Mouse (Mus musculus): ENCODE measurements around the gene St6galnac4.
A peak's percentile ranks its signal among the peaks of the same experiment; 100 is the strongest.

Gene St6galnac4

DNA sequence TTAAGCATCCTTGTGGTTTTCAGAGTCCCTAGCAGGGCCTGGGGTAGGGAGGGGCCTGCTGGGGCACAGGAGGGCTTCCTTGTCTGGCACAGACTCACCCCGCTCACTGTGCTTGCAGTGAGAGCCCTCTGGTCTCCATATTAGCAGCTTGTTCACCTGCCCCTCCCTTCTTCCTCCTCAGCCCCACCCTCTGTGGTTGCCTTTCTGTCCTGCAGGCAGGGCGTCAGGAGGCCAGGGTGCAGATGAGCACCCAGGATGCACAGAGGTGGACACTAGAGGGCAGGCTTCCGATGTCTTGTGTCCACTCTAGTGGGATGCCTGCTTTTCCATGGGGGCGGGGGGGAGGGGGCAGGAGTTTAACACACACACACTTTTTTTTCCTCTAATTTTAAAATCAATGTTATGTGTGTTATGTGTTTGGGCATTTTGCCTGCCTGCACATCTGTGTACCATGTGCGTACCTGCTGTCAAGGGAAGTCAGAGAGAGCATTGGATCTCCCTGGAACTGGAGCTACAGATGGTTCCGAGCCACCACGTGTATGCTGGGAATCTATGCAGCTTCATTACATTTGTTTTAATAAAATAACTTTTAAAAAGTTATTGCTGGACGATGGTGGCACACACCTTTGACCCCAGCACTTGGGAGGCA lies 14.6 kb downstream of the St6galnac4 start:
- DNase-seq (ENCODE audit: low read depth, low spot score): peak; percentile 68

DNA sequence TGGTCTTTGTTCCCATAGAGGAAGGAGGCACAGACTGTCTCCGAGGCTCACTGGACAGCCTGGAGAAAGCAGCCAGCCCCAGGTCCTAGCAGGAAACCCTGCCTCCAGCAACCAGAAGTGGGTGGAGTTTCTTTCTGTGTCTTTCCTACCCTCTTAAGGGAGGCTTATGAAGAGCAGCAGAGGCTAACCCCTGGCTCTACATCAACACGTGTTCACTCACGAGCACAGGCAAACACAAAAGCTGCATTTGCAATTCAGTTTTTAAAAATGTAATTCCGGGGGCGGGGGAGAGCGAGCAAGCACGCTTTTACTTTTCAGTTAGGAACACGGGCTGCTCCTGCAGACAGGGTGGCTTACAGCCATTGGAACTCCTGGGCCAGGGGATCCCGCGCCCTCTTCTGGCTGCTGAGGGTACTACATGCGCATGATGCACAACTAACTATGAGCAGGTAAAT lies 15.7 kb downstream of the St6galnac4 start:
- DNase-seq (ENCODE audit: low read depth, low spot score): peak; percentile 91

DNA sequence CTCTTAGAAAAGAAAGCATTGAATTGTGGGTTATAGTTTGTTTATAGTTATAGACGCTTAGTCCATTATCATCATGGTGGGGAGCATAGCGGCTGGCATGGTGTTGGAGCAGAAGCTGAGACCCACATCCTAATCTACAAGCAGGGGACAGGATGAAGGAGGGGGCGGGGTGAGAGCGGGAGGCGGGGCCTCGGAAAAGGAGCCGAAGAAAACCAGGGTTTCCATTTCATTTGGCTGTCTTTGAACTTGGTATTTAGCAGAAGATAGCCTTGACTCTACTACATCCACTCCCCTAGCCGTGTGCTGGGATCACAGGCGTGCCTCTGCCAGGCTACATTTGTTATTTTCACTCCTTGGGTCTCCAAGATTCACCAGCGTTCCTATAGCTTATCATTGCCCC lies 17.7 kb downstream of the St6galnac4 start:
- DNase-seq (ENCODE audit: low read depth, low spot score): no peak

DNA sequence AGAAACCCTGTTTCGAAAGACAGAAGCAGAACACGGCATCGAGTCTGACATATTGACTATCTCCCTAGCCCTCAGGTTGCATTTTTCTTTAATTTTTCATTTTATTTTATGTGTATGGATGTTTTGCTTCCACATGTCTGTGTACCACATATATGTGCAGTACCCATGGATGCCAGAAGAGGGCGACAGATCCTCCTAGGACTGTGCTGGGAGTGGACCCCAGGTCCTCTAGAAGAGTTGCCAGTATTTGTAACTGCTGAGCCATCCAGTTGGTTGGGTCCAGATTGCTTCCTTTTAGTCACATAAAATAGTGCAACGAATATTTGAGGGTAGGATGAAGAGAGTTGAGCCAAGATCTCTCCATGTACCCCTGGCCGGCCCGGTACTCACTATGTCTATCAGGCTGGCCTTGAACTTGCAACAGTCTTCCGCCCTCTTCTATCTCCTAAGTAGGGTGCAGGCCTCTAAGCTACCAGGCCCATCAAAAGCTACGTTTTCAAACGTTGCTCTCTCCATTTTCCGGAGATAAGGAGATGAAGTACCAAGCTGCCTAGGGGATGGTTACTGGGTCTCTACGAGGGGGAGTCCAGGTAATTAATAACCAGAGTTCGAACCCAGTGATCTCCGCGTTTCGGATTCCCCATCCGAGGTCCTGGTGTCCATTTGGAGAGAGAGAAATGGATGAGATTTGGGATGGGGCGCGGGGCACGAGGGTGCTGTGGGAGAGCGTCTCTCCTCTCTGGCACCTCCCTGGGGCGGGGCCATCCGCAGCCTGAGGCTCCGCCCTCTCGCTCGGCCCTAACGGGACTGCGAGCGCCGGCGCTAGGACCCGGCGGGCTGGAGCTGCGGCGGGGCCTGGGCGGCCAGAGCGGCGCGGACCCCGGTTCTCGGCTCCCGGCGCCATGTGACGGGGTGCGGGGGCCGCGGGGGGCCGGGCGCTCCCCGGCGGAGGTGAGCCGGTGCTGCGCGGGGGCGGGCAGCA lies 19.6 kb downstream of the St6galnac4 start:
- peak; percentile 82 for DNase-seq (ENCODE audit: low read depth, low spot score)

DNA sequence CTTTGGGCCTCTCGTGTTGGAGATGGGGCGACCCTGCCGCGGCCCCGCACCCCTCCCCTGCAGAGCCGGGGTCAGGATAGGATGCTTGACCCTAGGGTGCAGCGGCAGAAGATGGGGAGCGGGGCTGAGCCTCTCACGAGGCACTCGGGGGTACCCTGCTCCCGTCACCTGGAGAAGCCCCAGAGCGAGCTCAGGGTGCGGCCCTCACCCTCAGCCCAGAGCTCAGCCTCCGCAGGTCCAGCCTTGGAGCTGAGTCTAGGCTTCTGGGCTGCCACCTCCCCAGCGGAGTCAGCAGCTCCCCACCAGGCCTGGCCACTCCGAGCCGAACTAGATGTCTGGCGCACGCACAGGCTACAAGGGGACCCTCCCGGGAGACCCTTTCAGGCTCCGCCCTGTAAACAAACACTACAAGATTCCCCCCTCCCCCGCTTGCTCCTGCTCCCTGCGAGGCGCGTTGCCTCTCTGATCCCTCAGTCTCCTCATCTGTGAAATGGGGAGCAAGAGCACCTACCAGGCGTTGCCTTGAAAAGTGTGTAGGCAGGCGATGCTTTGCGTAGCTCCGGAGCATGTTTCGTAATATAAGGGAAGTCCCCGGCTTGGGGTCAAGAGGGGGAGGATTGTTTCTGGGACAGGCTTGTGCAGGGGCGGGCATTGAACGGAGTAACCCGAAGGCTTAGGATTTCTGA lies 20.5 kb downstream of the St6galnac4 start:
- peak; percentile 70 for DNase-seq (ENCODE audit: low read depth, low spot score)

DNA sequence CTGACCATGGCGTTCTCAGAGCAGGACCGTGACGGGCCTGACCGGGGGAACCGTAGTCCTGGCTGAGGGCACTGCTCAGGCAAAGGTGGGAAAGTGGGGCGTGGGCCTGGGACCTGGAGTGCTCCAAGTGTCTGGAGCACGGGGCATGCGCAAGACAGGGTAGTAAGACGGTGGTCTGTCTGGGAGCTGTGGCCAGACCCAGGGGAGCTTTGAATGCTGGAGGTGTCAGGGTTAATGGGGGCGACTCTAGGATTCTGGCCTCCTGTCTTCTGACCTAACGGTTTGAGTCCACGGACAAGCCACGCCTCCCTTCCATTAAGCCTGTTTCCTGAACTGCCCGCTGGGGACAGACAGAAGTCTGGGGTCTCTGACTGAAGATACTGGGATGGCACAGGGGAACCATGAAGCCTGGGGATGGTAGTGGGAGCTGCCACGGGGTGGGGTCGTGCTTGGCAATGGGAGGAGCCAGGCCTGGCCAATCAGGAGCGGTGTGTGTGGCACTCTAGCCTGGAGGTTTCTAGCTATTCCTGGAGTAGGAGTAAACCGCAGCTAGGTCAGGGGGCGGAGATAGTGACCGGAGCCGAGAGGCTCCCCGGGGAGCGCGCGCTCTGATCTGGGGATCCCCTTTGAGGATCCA lies 21.4 kb downstream of the St6galnac4 start:
- DNase-seq (ENCODE audit: low read depth, low spot score): peak; percentile 44

DNA sequence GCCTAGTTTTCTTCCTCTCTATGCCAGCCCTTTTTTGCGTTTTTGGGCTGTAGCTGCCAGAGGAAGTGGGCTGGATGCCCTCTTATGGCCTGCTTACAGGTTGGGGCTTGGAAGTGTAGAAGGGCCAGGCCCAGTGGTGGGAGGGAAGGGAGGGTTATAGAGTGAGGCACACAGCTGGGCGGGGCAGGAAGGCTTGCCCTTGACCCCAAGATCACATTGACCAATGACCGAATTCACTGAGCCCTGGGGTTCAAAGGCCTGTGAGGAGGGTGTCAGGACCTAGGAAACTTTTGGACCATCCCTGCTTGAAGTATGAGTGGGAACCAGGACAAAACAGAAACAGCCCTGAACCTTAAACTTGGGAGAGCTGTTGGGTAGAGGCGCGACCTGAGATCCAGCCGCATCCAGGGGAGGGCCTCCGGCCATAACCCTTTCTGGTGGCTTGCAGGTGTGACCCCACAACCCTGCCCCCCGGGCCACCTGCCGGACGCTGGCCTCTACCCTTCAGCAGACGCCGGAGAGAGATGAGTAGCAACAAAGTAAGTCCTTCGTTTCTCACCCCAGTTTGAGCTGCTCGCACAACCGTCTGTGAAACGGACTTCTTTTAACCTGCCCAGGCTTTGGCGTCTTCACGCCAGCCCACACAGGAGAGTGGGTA lies 22.0 kb downstream of the St6galnac4 start:
- DNase-seq (ENCODE audit: low read depth, low spot score): no peak

DNA sequence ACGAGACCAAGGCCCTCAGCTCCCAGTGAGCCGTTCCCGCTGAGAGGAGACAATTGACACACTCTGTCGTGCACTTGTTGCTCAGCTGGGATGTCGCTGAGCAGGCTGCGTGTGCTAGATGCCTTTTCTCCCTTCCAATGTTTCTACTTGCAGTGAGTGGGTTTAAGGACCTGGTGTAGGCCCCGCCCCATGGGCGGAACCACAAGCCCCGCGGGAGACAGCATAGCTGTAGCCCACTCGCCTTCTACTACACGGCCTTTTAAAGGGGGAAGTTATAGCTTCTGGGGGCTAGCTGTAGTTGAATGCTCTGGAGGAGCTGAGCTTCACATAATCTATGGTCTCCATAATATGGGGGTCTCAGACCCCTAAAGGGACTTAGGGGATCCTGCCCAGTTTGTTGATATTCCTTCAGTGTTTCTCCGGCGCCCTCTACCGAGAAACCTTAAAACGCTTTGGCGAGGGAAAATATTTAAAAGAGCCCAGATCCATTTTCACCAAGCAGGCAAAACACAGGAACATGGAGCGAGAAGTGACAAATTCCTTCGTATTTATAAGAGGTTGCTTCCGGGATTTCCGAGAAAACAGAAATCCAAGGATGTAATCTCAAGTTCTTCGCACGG lies 23.8 kb downstream of the St6galnac4 start:
- DNase-seq (ENCODE audit: low read depth, low spot score): peak; percentile 36

DNA sequence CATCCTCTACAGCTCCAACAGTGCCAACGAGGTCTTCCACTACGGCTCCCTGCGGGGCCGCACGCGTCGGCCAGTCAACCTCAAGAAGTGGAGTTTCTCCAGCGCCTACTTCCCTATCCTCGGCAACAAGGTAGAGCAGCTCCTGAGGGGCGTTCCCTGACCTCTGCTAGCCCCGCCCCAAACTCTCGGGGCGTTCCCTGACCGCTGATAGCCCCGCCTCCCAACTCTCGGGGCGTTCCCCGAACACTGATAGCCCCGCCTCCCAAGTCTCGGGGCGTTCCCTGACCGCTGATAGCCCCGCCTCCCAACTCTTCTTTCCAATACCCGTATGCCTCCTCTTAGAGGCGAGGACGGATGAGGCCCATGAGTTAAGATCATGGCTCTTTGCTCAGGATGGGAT lies 25.4 kb downstream of the St6galnac4 start:
- DNase-seq (ENCODE audit: low read depth, low spot score): no peak

DNA sequence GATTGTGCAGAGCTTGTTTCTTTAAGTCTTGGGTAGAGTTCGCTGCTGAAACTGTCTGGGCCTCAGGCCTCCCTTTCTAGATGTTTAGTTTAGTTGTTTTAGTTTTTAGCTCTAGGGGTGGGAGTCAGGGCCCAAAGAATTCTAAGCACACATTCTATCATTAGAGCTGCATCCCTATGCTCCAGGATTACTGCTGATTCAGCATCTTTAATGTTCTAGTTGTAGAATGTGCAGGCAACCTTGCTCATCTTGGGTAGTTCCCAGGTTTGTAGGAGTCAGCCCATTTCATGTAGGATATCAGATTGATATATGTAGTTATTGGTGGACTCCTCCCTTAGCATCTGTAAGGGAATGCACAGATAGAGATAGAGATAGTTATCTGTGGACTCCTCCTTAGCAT lies 30.2 kb downstream of the St6galnac4 start:
- DNase-seq (ENCODE audit: low read depth, low spot score): no peak

DNA sequence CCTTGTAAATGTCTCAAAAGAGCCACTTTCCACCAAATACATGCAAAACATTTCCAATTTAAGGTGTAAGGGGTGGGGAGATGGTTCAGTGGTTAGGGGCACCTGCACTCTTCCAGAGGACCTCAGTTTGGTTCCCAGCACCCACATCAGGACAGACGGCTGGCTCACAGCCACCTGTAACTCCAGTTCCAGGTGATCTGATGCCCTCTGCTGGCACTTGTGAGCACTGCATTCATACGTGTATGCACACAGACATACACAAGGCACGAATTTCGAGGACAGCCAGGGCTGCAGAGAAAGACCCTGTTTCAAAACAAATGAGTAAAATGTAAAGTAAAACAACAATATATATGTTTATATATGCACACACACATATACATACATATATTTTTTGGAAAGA lies 30.7 kb downstream of the St6galnac4 start:
- DNase-seq (ENCODE audit: low read depth, low spot score): peak; percentile 45

DNA sequence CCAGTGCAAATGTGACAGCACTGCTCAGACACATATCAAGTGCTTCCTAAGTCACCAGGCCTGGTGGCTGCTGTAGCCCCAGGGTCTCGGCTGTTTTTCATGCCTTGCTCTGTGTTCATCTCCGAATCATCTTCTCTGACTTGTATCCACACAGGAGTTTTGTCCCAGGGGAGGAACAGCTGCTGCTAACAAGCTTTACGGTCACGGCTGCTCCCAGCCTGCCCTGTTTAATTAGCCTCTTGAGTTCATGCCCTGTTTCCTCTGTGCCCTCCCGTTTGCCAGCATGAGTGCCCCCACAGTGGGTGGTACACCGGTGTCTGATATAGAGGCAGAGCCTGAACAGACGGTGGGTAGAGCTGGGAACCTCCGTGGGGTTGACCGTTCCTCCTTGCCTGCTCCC lies 31.2 kb downstream of the St6galnac4 start:
- no peak for DNase-seq (ENCODE audit: low read depth, low spot score)

DNA sequence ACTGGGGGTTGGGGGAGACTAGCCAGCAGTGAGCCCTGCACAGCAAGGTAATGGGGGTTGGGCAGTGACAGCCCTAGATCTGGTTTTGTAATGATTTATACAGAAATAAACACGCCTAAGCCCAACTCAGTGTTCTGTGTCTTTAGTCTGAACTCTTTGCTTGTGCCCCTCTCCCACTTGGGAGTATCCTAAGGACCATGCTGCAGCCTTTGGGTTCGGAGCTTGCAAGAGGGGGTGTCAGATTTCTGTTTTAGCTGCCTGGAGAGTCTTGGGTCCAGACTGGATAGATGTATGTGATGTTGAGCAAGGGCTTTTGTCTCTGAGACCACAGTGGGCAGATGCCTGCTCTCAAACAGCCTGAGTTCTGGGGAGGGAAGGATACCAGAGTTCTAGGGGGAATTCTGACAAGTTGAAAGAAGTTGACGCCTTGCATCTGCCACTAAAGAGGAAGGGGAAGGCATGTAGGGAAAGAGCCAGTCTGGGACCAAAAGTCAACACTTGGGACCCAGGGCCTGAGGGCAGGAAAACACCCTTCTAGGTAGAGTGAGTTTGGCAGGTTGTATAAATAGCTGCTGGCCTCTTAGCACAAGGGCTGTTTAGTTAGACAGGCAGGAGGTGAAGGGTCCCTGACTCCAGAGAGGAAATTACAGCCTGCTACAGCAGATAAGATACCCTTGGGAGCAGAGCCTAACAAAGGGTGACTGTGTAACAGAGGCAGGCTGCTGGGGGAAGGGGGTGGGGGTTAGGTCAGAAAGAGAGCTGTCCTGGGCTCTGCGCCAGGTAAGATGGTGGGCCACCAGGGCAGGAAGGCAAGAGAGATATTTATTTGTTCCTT lies 34.0 kb downstream of the St6galnac4 start:
- DNase-seq (ENCODE audit: low read depth, low spot score): no peak

DNA sequence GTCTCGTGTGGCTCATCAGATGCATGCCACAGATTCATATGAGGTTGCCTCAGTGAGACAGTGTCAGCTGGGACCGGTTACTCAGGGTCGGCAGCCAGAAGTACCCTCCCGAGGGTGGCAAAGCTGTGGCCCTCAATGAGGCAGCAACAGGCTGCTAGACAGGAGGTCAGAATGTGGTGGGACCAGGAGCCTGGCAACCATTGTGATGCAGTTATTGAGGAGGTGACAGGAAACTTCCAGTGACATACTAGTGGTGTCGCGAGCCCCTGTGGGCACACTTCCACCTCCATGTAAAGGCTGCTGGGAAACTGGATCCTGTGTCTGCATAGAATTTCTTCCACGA lies 34.6 kb downstream of the St6galnac4 start, which contains the start of gene Ak1:
Gene Ak1, plus strand, starts transcription at position 242 of the 343 bp plus-strand sequence.
- DNase-seq (ENCODE audit: low read depth, low spot score): no peak

DNA sequence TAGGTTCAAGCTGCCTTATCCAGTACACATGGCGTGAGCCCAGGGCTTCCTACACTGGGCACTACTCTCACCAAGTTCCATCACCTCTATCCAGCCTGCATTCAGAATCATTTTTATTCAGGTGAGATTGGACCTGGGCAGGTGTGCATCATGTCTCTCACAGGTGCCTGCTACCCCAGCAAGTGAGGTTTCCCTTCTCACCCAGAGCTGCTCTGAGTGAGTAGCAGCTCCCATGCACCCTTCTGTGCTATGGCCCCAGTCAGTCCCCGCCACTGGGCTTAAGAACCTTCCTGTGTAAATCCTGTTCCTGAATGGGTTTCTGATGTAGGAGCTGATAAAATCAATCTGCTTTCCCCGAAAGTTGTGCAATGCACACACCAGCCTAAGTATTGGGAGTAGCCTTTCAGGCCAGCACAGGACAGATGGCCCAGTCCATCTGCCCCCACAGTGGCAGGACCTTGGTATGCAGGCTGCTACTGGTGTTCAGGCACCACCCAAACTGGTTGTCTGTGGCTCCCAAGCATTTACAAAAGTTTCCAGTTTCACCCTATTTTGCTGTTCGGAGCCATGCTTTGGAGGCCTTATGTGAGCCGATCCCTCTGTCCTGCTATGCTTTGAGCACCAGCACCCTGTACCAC lies 37.3 kb downstream of the St6galnac4 start:
- no peak for DNase-seq (ENCODE audit: low read depth, low spot score)

DNA sequence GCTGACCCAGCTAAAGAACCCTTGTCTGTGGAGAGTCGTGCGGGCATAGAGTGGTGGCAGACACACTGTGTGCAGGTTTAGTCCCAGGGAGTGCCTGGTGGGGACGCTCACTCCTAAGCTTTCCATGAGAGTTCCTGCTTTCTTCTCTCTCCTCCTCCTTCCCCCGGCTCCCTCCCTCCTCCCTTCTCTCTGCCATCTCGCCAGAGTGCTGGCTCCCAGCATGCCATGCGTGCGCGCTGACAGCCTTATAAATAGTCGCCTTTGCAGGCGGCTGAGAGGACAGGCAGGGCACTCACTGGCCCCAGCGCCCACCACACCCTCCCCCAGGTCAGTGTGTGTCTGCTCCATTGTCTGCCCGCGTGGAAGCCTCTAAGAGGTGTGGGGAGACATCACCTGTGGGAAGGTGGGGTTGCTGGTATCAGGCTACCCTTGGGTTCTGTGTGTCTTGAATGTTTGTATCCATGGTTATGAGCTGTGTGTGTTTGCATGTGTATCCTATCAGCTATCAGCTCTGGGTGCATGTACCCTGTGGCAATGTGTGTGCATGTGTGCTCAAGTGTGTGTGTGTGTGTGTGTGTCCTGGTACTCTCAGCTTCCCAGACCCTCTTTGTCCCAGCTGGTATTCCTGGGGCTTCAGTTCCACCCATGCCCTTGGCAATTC lies 38.4 kb downstream of the St6galnac4 start:
- DNase-seq (ENCODE audit: low read depth, low spot score): no peak

DNA sequence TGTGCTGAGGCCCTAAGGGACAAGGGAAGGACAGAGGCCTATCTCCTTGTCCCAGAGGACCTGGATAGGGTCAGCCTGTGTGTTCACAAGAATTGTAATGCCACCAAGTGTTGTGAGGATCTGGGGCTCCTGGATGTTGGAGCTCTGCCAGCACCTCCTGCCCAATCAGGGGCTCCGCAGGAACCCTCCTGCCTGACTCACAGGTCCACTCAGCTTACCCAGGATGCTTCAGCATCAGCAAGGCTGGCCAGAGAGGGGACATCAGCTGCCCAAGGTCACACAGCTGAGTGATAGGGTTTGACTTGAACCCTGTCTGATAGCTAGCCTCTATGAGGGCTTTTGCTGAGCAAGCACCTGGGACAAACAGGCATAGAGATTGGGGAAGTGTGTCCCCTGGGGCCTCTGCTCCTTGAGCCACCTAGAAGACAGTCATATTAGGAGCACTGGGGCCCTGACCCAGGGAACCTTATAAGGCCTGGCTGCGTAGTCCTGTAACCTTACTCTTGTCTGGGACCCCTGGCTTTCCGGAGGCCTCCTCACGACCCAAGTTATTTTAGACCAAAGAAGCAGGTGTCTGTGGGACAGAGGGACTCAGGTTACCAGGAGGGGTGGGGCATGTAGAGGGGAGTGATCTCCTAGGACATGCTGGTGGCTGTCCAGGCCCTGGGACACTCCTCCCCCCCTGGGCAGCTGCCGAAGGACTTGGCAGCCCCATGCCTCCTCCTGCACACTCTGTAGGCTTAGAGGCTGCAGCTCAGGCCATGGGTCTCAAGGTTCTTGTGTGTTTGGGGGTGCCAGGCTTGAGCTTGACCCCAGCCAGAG lies 39.2 kb downstream of the St6galnac4 start:
- no peak for DNase-seq (ENCODE audit: low read depth, low spot score)

All from CD4-positive, CD25-positive, alpha-beta regulatory T cell, adult 2 months (primary cell).